Mouse (Mus musculus): ENCODE results near the gene Rae1. TPM values are rescaled to one million over a fixed set of nuclear protein-coding genes. Genes with fewer than 3 reads are reported as not detected.

Rae1 gene
- polyA plus RNA-seq, 1 experiment from 2014 or later: 146 TPM

- Histone ChIP-seq H3K27me3 (no peaks in the 10 kb centered on the region), H3K4me3 (no peak overlapping the region), H3K36me3 (ENCODE audit: poor library complexity, severe bottlenecking) (peaks cover 99% of the 10 kb centered on the region), H3K9me3 (replicated peaks) (no peaks in the 10 kb centered on the region), H3K4me1 (peaks cover 20% of the 10 kb centered on the region), H3K9ac (no peak overlapping the region), H3K27ac (no peak overlapping the region), H3K4me2 (no peak overlapping the region)
- no peak for ATAC-seq
- WGBS: 80% methylated on average over 12 of the region's 12 CpGs
Measured at GRCm38 (mm10) chr2:173030591-173031338, 30.8 kb downstream of the Rae1 start.

- Histone ChIP-seq H3K36me3 (ENCODE audit: poor library complexity, severe bottlenecking) (peaks cover 80% of the 10 kb centered on the region), H3K27me3 (no peaks in the 10 kb centered on the region), H3K9ac (no peak overlapping the region), H3K27ac (no peak overlapping the region), H3K4me1 (no peaks in the 10 kb centered on the region), H3K4me3 (no peak overlapping the region), H3K9me3 (replicated peaks) (no peaks in the 10 kb centered on the region), H3K4me2 (no peak overlapping the region)
- WGBS: 94% methylated on average over 13 of the region's 13 CpGs
- ATAC-seq: no peak
Measured at GRCm38 (mm10) chr2:173033531-173033930, 33.6 kb downstream of the Rae1 start.

- 86% methylated on average over 4 of the region's 4 CpGs for WGBS
- Histone ChIP-seq H3K9ac (no peak overlapping the region), H3K27me3 (no peaks in the 10 kb centered on the region), H3K27ac (no peak overlapping the region), H3K4me3 (no peak overlapping the region), H3K36me3 (ENCODE audit: poor library complexity, severe bottlenecking) (peaks cover 65% of the 10 kb centered on the region), H3K4me2 (no peak overlapping the region), H3K9me3 (replicated peaks) (no peaks in the 10 kb centered on the region), H3K4me1 (no peaks in the 10 kb centered on the region)
- no peak for ATAC-seq
Measured at GRCm38 (mm10) chr2:173034998-173035397, 35.1 kb downstream of the Rae1 start.

GRCm38 (mm10) chr2:173035653-173036052, 35.7 kb downstream of the Rae1 start:
- Histone ChIP-seq H3K9me3 (replicated peaks) (no peaks in the 10 kb centered on the region), H3K4me3 (no peak overlapping the region), H3K4me1 (no peaks in the 10 kb centered on the region), H3K27ac (no peak overlapping the region), H3K36me3 (ENCODE audit: poor library complexity, severe bottlenecking) (peaks cover 59% of the 10 kb centered on the region), H3K9ac (no peak overlapping the region), H3K27me3 (no peaks in the 10 kb centered on the region), H3K4me2 (no peak overlapping the region)
- ATAC-seq: no peak
- WGBS: 93% methylated on average over 5 of the region's 5 CpGs

GRCm38 (mm10) chr2:173036055-173036454, 36.1 kb downstream of the Rae1 start:
- Histone ChIP-seq H3K27me3 (no peaks in the 10 kb centered on the region), H3K4me2 (no peak overlapping the region), H3K36me3 (ENCODE audit: poor library complexity, severe bottlenecking) (peaks cover 55% of the 10 kb centered on the region), H3K9ac (no peak overlapping the region), H3K4me3 (no peak overlapping the region), H3K9me3 (replicated peaks) (no peaks in the 10 kb centered on the region), H3K27ac (no peak overlapping the region), H3K4me1 (no peaks in the 10 kb centered on the region)
- 89% methylated on average over 5 of the region's 5 CpGs for WGBS
- ATAC-seq: no peak

GRCm38 (mm10) chr2:173036611-173037010, 36.7 kb downstream of the Rae1 start:
- no peaks in the 10 kb centered on the region for H3K27me3 ChIP-seq
- ATAC-seq: no peak
- no peak overlapping the region for H3K4me2 ChIP-seq
- peaks cover 49% of the 10 kb centered on the region for H3K36me3 ChIP-seq (ENCODE audit: poor library complexity, severe bottlenecking)
- no peaks in the 10 kb centered on the region for H3K9me3 ChIP-seq (replicated peaks)
- no peak overlapping the region for H3K9ac ChIP-seq
- no peak overlapping the region for H3K4me3 ChIP-seq
- H3K4me1 ChIP-seq: no peaks in the 10 kb centered on the region
- 68% methylated on average over 4 of the region's 4 CpGs for WGBS
- no peak overlapping the region for H3K27ac ChIP-seq

- Histone ChIP-seq H3K4me3 (no peak overlapping the region), H3K4me2 (no peak overlapping the region), H3K27ac (no peak overlapping the region), H3K36me3 (ENCODE audit: poor library complexity, severe bottlenecking) (peaks cover 42% of the 10 kb centered on the region), H3K27me3 (no peaks in the 10 kb centered on the region), H3K9ac (no peak overlapping the region), H3K9me3 (replicated peaks) (no peaks in the 10 kb centered on the region), H3K4me1 (no peaks in the 10 kb centered on the region)
- WGBS: 82% methylated on average over 5 of the region's 5 CpGs
- no peak for ATAC-seq
Measured at GRCm38 (mm10) chr2:173037347-173037746, 37.4 kb downstream of the Rae1 start.

- H3K4me1 ChIP-seq: no peaks in the 10 kb centered on the region
- no peak for ATAC-seq
- no peak overlapping the region for H3K27ac ChIP-seq
- H3K4me2 ChIP-seq: no peak overlapping the region
- H3K9me3 ChIP-seq (replicated peaks): no peaks in the 10 kb centered on the region
- peaks cover 35% of the 10 kb centered on the region for H3K36me3 ChIP-seq (ENCODE audit: poor library complexity, severe bottlenecking)
- no peak overlapping the region for H3K4me3 ChIP-seq
- no peak overlapping the region for H3K9ac ChIP-seq
- no peaks in the 10 kb centered on the region for H3K27me3 ChIP-seq
- WGBS: 73% methylated on average over 7 of the region's 7 CpGs
Measured at GRCm38 (mm10) chr2:173037827-173038607, 38.1 kb downstream of the Rae1 start.

GRCm38 (mm10) chr2:173039041-173039440, 39.1 kb downstream of the Rae1 start:
- no peak overlapping the region for H3K9ac ChIP-seq
- no peak overlapping the region for H3K4me3 ChIP-seq
- H3K27me3 ChIP-seq: no peaks in the 10 kb centered on the region
- H3K36me3 ChIP-seq (ENCODE audit: poor library complexity, severe bottlenecking): peaks cover 25% of the 10 kb centered on the region
- H3K4me2 ChIP-seq: no peak overlapping the region
- 95% methylated on average over 4 of the region's 4 CpGs for WGBS
- ATAC-seq: no peak
- H3K27ac ChIP-seq: no peak overlapping the region
- no peaks in the 10 kb centered on the region for H3K4me1 ChIP-seq
- H3K9me3 ChIP-seq (replicated peaks): no peaks in the 10 kb centered on the region

- ATAC-seq: no peak
Measured at GRCm38 (mm10) chr2:173040803-173041202, 40.9 kb downstream of the Rae1 start.

GRCm38 (mm10) chr2:173041242-173041641, 41.3 kb downstream of the Rae1 start:
- Histone ChIP-seq H3K4me1 (no peaks in the 10 kb centered on the region), H3K27ac (no peak overlapping the region), H3K9me3 (replicated peaks) (no peaks in the 10 kb centered on the region), H3K27me3 (no peaks in the 10 kb centered on the region), H3K9ac (no peak overlapping the region), H3K4me2 (no peak overlapping the region), H3K36me3 (ENCODE audit: poor library complexity, severe bottlenecking) (peaks cover 3% of the 10 kb centered on the region), H3K4me3 (no peak overlapping the region)
- 75% methylated on average over 5 of the region's 5 CpGs for WGBS
- ATAC-seq: no peak

More at GRCm38 (mm10) chr2:173040803-173041202, 40.9 kb downstream of the Rae1 start:
- H3K4me2 ChIP-seq: no peak overlapping the region
- no peak overlapping the region for H3K27ac ChIP-seq
- WGBS: 85% methylated on average over 3 of the region's 3 CpGs
- no peak overlapping the region for H3K4me3 ChIP-seq
- no peaks in the 10 kb centered on the region for H3K4me1 ChIP-seq
- no peaks in the 10 kb centered on the region for H3K27me3 ChIP-seq
- H3K9ac ChIP-seq: no peak overlapping the region
- no peaks in the 10 kb centered on the region for H3K9me3 ChIP-seq (replicated peaks)
- peaks cover 7% of the 10 kb centered on the region for H3K36me3 ChIP-seq (ENCODE audit: poor library complexity, severe bottlenecking)

GRCm38 (mm10) chr2:173041893-173042292, 42.0 kb downstream of the Rae1 start:
- Histone ChIP-seq H3K9me3 (replicated peaks) (no peaks in the 10 kb centered on the region), H3K36me3 (ENCODE audit: poor library complexity, severe bottlenecking) (no peaks in the 10 kb centered on the region), H3K4me2 (no peak overlapping the region), H3K27ac (no peak overlapping the region), H3K4me1 (no peaks in the 10 kb centered on the region), H3K4me3 (no peak overlapping the region), H3K9ac (no peak overlapping the region), H3K27me3 (no peaks in the 10 kb centered on the region)
- 76% methylated on average over 1 of the region's 1 CpGs for WGBS
- no peak for ATAC-seq

Measured in forebrain, embryonic 13.5 days (tissue).